ENCODE assay signal across 13 mouse cellular contexts in the genomic region with DNA sequence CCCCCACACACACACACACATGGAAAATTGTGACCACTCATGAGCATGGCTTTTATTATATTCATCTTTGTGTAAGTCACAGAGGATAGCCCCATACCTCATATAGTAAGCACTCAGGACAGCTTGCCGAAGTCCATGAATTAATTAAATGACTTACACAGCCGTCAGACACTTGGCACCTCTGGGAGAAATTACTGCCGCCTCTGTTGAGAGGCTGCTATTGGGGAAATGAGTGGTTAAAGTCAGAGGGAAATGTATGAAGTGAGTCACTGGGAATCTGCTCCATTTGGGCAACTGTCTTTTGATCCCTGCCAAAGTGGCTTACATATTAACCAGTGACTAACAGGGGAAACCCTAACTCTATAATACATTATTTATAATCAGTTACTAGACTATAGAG.
DNase-seq lines count a peak whose midpoint lies in the region; ATAC-seq lines count a peak whose summit lies in the region.
"Had no signal": no experiment of that assay in that cellular context is flagged by ENCODE, and none has a peak within 500 bp of the region (broad histone marks: within the 10 kb centered on the region; RNA-seq: fewer than 3 reads in every experiment).

No protein-coding gene starts in this region.

- 47% methylated on average over 3 of the region's 3 CpGs for WGBS in liver, embryonic 15.5 days (ENCODE audit: insufficient replicate concordance)
- 31% methylated on average over 3 of the region's 3 CpGs for WGBS in kidney, embryonic 14.5 days

- H3K4me3 ChIP-seq in liver, embryonic 15.5 days (replicated peaks): no peak overlapping the region
- no peak overlapping the region for H3K4me3 ChIP-seq in kidney, embryonic 14.5 days (ENCODE audit: low read length)
- H3K4me3 ChIP-seq: heart, embryonic 12.5 days; limb, embryonic 15.5 days had no signal

- H3K4me2 ChIP-seq in liver, embryonic 15.5 days: no peak overlapping the region
- no peak overlapping the region for H3K4me2 ChIP-seq in kidney, embryonic 14.5 days (replicated peaks; ENCODE audit: low read depth, low read length)
- H3K4me2 ChIP-seq: heart, embryonic 12.5 days; limb, embryonic 15.5 days had no signal

- no peak; the same call in 1 of the 2 replicates for ATAC-seq in liver, embryonic 15.5 days (ENCODE audit: insufficient read depth)
- ATAC-seq in kidney, embryonic 14.5 days (ENCODE audit: low FRiP score, low TSS enrichment): peak; percentile 68; the same call in 1 of the 2 replicates

- no peak overlapping the region for H3K9ac ChIP-seq in liver, embryonic 15.5 days
- no peak overlapping the region for H3K9ac ChIP-seq in kidney, embryonic 14.5 days (ENCODE audit: low read depth, low read length)
- H3K9ac ChIP-seq: heart, embryonic 12.5 days; limb, embryonic 15.5 days had no signal

- no peak for DNase-seq in liver
- DNase-seq in fibroblast of lung, adult 2 months (ENCODE audit: low read depth): peak; percentile 43
- DNase-seq in retina, postnatal 1 day: peak; percentile 31
- DNase-seq in right cerebral cortex, postnatal 14 days: no peak
- no peak for DNase-seq in testis, postnatal 14 days (ENCODE audit: low spot score)
- DNase-seq: adrenal gland, postnatal 36 days; right cerebral cortex, postnatal 25 days; thymus, adult 2 months had no signal

- H3K4me1 ChIP-seq in liver, embryonic 15.5 days (replicated peaks): 0 out of 2 replicates have a peak, but pooled peaks cover 3% of the 10 kb centered on the region
- H3K4me1 ChIP-seq in kidney, embryonic 14.5 days (ENCODE audit: control insufficient read depth, insufficient read depth, low read length): no peaks in the 10 kb centered on the region
- H3K4me1 ChIP-seq: limb, embryonic 15.5 days had no signal

- peak overlapping the region; percentile 33; the same call in 1 of the 2 replicates for H3K27ac ChIP-seq in liver, embryonic 15.5 days (replicated peaks)
- no peak overlapping the region for H3K27ac ChIP-seq in kidney, embryonic 14.5 days (ENCODE audit: low read depth, low read length)
- H3K27ac ChIP-seq: limb, embryonic 15.5 days had no signal

- no peaks in the 10 kb centered on the region for H3K36me3 ChIP-seq in liver, embryonic 15.5 days (replicated peaks)
- no peaks in the 10 kb centered on the region for H3K36me3 ChIP-seq in kidney, embryonic 14.5 days (ENCODE audit: control insufficient read depth, insufficient read depth, low read length)
- H3K36me3 ChIP-seq: G1E; heart, embryonic 12.5 days; limb, embryonic 15.5 days had no signal

- H3K27me3 ChIP-seq in liver, embryonic 15.5 days: no peaks in the 10 kb centered on the region
- H3K27me3 ChIP-seq in kidney, embryonic 14.5 days (ENCODE audit: control insufficient read depth, insufficient read depth, low read length): no peaks in the 10 kb centered on the region
- H3K27me3 ChIP-seq: limb, embryonic 15.5 days had no signal

- H3K9me3 ChIP-seq in liver, embryonic 15.5 days (replicated peaks): no peaks in the 10 kb centered on the region
- no peaks in the 10 kb centered on the region for H3K9me3 ChIP-seq in kidney, embryonic 14.5 days (ENCODE audit: control insufficient read depth, low read length)
- H3K9me3 ChIP-seq: G1E; heart, embryonic 12.5 days; limb, embryonic 15.5 days had no signal

Comparison
In these comparisons a context has a peak if more than half of its experiments do, and no peak if none do; other contexts are left out.
1. DNase-seq: peak in fibroblast of lung, adult 2 months (single experiment) and retina, postnatal 1 day (single experiment); none in liver (single experiment), right cerebral cortex, postnatal 14 days (single experiment) and testis, postnatal 14 days (single experiment).